Mouse (Mus musculus): ENCODE data around the gene Agmo.

DNA sequence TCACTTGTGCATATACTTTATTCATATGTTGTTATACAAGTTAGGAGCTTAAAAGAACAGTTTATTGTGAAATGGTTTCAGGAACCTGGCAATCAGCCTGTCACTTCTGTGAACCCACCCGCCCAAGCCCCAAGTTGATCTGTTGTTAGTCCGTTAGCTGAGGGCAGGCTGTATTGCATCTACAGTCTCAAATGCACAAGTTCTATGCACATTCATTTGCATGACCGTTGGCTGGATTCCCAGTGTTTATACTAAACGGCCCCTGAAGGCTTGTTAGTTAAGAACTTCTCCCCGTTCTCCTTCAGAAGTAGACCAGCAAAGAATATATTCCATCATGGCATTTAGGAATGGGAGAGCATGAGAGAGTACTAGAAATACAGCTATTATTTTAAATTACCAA is 102.8 kb downstream of the Agmo start:
- TF ChIP-seq POLR2A (IDR thresholded peaks at IDR 0.05; ENCODE audit: control insufficient read depth, low read depth, low read length), result no peak
- TF ChIP-seq CTCF (IDR thresholded peaks at IDR 0.05; ENCODE audit: control insufficient read depth, insufficient read depth, insufficient replicate concordance, low read depth, low read length), result no peak

All from testis, adult 2 months (tissue).